ENCODE assay signal across 8 mouse cellular contexts in the genomic region with DNA sequence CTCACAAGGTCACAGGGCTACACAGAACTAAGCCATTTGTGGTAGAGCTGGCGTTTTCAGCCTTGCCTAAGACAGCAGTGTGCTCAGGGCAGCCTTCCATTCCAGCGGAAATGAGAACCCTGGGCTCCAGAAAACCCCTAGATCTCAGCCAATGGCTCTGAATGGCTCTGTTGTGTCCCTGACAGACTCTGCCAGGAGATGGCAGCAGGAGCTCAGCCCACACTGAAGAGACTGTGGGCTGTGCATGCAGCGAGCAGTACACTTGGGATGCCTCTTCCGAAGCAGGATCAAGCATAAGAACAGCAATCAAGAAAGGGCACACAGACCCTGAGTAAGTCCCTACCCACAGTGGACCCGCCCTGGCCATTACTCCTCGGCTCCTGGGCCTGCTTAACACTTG.
DNase-seq lines count a peak whose midpoint lies in the region; ATAC-seq and TF ChIP-seq lines count a peak whose summit lies in the region.
"Not testable (repeated sequence)": the region's sequence is repeated elsewhere in the genome, so short reads cannot be mapped to it uniquely, and the experiment has no call there.

No protein-coding gene starts in this region.

- H3K4me3 ChIP-seq in embryonic facial prominence, embryonic 13.5 days; hindbrain, embryonic 11.5 days (ENCODE audit: low read depth, low read length); intestine, embryonic 15.5 days (replicated peaks); limb, embryonic 13.5 days; midbrain, postnatal 0 days (ENCODE audit: low read depth, low read length); stomach, embryonic 16.5 days (replicated peaks; ENCODE audit: low read length): not testable (repeated sequence)

- ATAC-seq in embryonic facial prominence, embryonic 13.5 days (ENCODE audit: insufficient number of reproducible peaks, insufficient read depth, low FRiP score, low TSS enrichment, low read depth), result 0 out of 2 replicates have a peak, but pooled peaks have one; percentile 69
- ATAC-seq in frontal cortex, adult (ENCODE audit: low TSS enrichment), result peak; percentile 99
- ATAC-seq in hindbrain, embryonic 11.5 days (ENCODE audit: low FRiP score), result peak; percentile 79; the same call in 1 of the 2 replicates
- ATAC-seq in intestine, embryonic 15.5 days, result peak; percentile 90
- peak; percentile 91 for ATAC-seq in limb, embryonic 13.5 days (ENCODE audit: low FRiP score, low read depth)
- peak; percentile 59 for ATAC-seq in megakaryocyte, adult 5-6 weeks (ENCODE audit: poor library complexity, severe bottlenecking)
- ATAC-seq in midbrain, postnatal 0 days (ENCODE audit: low FRiP score), result peak; percentile 92
- peak; percentile 86 for ATAC-seq in stomach, embryonic 16.5 days (ENCODE audit: insufficient read depth, low FRiP score)

- DNase-seq in hindbrain, embryonic 11.5 days (ENCODE audit: low spot score); midbrain, postnatal 0 days (ENCODE audit: low spot score): not testable (repeated sequence)

- H3K9me3 ChIP-seq in embryonic facial prominence, embryonic 13.5 days; hindbrain, embryonic 11.5 days (ENCODE audit: control insufficient read depth, low read length); intestine, embryonic 15.5 days; limb, embryonic 13.5 days; midbrain, postnatal 0 days (ENCODE audit: low read length); stomach, embryonic 16.5 days (replicated peaks; ENCODE audit: control insufficient read depth, low read length): not testable (repeated sequence)

- no CpG with 5 or more reads among the region's 6 CpGs for WGBS in embryonic facial prominence, embryonic 13.5 days
- no CpG with 5 or more reads among the region's 6 CpGs for WGBS in hindbrain, embryonic 11.5 days
- WGBS in intestine, embryonic 15.5 days, result no CpG with 5 or more reads among the region's 6 CpGs
- WGBS in limb, embryonic 13.5 days, result no CpG with 5 or more reads among the region's 6 CpGs
- WGBS in midbrain, postnatal 0 days, result no CpG with 5 or more reads among the region's 6 CpGs
- no CpG with 5 or more reads among the region's 6 CpGs for WGBS in stomach, embryonic 16.5 days

- TF ChIP-seq CTCF in midbrain, postnatal 0 days (IDR thresholded peaks at IDR 0.05), result not testable (repeated sequence)

- H3K36me3 ChIP-seq in embryonic facial prominence, embryonic 13.5 days; hindbrain, embryonic 11.5 days (ENCODE audit: control insufficient read depth, insufficient read depth, low read length); intestine, embryonic 15.5 days; limb, embryonic 13.5 days; midbrain, postnatal 0 days (ENCODE audit: insufficient read depth, low read length); stomach, embryonic 16.5 days (ENCODE audit: control insufficient read depth, insufficient read depth, low read length): not testable (repeated sequence)

- not testable (repeated sequence) for H3K27me3 ChIP-seq in embryonic facial prominence, embryonic 13.5 days; hindbrain, embryonic 11.5 days (ENCODE audit: control insufficient read depth, insufficient read depth, low read length); intestine, embryonic 15.5 days (replicated peaks); limb, embryonic 13.5 days; midbrain, postnatal 0 days (ENCODE audit: insufficient read depth, low read length); stomach, embryonic 16.5 days (ENCODE audit: control insufficient read depth, insufficient read depth, low read length)

- H3K9ac ChIP-seq in embryonic facial prominence, embryonic 13.5 days; hindbrain, embryonic 11.5 days (ENCODE audit: low read depth, low read length); intestine, embryonic 15.5 days; limb, embryonic 13.5 days; midbrain, postnatal 0 days (replicated peaks; ENCODE audit: low read length, poor library complexity, severe bottlenecking); stomach, embryonic 16.5 days (ENCODE audit: low read length): not testable (repeated sequence)

- H3K4me1 ChIP-seq in embryonic facial prominence, embryonic 13.5 days; hindbrain, embryonic 11.5 days (replicated peaks; ENCODE audit: control insufficient read depth, insufficient read depth, low read length); intestine, embryonic 15.5 days (replicated peaks); limb, embryonic 13.5 days; midbrain, postnatal 0 days (ENCODE audit: insufficient read depth, low read length); stomach, embryonic 16.5 days (ENCODE audit: control insufficient read depth, insufficient read depth, low read length): not testable (repeated sequence)

- not testable (repeated sequence) for H3K4me2 ChIP-seq in embryonic facial prominence, embryonic 13.5 days; hindbrain, embryonic 11.5 days (replicated peaks; ENCODE audit: low read depth, low read length); intestine, embryonic 15.5 days (replicated peaks); limb, embryonic 13.5 days (replicated peaks); midbrain, postnatal 0 days (ENCODE audit: low read depth, low read length, poor library complexity, severe bottlenecking); stomach, embryonic 16.5 days (ENCODE audit: low read depth, low read length)

- not testable (repeated sequence) for H3K27ac ChIP-seq in embryonic facial prominence, embryonic 13.5 days; hindbrain, embryonic 11.5 days (ENCODE audit: low read depth, low read length); intestine, embryonic 15.5 days; limb, embryonic 13.5 days; midbrain, postnatal 0 days (ENCODE audit: low read depth, low read length); stomach, embryonic 16.5 days (ENCODE audit: low read length)
